12 mouse cellular contexts compared by ENCODE assay signal in genomic region chr12:85372068-85372665, GRCm38 (mm10). TPM values are rescaled to one million over a fixed set of nuclear protein-coding genes. Genes with fewer than 3 reads are reported as not detected.
DNase-seq lines count a peak whose midpoint lies in the region; ATAC-seq and TF ChIP-seq lines count a peak whose summit lies in the region.
"Had no signal": no experiment of that assay in that cellular context is flagged by ENCODE, and none has a peak within 500 bp of the region (broad histone marks: within the 10 kb centered on the region; RNA-seq: fewer than 3 reads in every experiment).

No protein-coding gene starts in this region.

- DNase-seq in liver, adult 2 months (ENCODE audit: extremely low read depth, low read depth, low spot score), result peak; percentile 31
- DNase-seq in liver, result no peak
- peak; percentile 35 for DNase-seq in naive thymus-derived CD4-positive, alpha-beta T cell, adult 2 months (ENCODE audit: low read depth)
- no peak for DNase-seq in right cerebral cortex, adult 2 months (ENCODE audit: low spot score in 2 of 2)
- DNase-seq in yolk sac, embryonic 10.5 days (ENCODE audit: low spot score), result no peak
- DNase-seq in urinary bladder, postnatal 36 days (ENCODE audit: low spot score in 2 of 2), result no peak
- DNase-seq: cerebellum, adult 9-11 months; kidney, adult 8-10 months; lung, postnatal 10 days; retina, postnatal 1 day had no signal

- H3K9ac ChIP-seq in liver, adult 2 months (ENCODE audit: low read depth, low read length), result no peak overlapping the region
- H3K9ac ChIP-seq in hindbrain, embryonic 15.5 days, result no peak overlapping the region

- no peak for TF ChIP-seq CTCF in liver, adult 2 months (IDR thresholded peaks at IDR 0.05; ENCODE audit: low read depth, low read length)
- no peak for TF ChIP-seq CTCF in bone marrow macrophage, adult 2 months (IDR thresholded peaks at IDR 0.05; ENCODE audit: low read depth, low read length)

- no peak for ATAC-seq in hindbrain, embryonic 15.5 days (ENCODE audit: low FRiP score, low read depth)

- peaks cover 45% of the 10 kb centered on the region; the same call in 1 of the 2 replicates for H3K79me2 ChIP-seq in liver, adult 2 months (ENCODE audit: control insufficient read depth, insufficient read depth, low read length)

- no peaks in the 10 kb centered on the region for H3K9me3 ChIP-seq in hindbrain, embryonic 15.5 days

- WGBS in liver, adult 2 months, result 63% methylated on average over 8 of the region's 8 CpGs
- WGBS in hindbrain, embryonic 15.5 days, result 77% methylated on average over 8 of the region's 8 CpGs

- TF ChIP-seq POLR2A in liver, adult 2 months (IDR thresholded peaks at IDR 0.05; ENCODE audit: extremely low read depth, insufficient read depth, low read length), result no peak
- TF ChIP-seq POLR2A in bone marrow macrophage, adult 2 months (IDR thresholded peaks at IDR 0.05; ENCODE audit: borderline replicate concordance, low read depth, low read length), result no peak

- H3K4me2 ChIP-seq in hindbrain, embryonic 15.5 days, result 0 out of 2 replicates have a peak overlapping the region, but pooled peaks have one; percentile 14

- peaks cover 29% of the 10 kb centered on the region for H3K4me1 ChIP-seq in liver, adult 2 months (ENCODE audit: control insufficient read depth, insufficient read depth, low read length)
- peaks cover 51% of the 10 kb centered on the region for H3K4me1 ChIP-seq in bone marrow macrophage, adult 2 months (ENCODE audit: control insufficient read depth, insufficient read depth, low read length)
- peaks cover 34% of the 10 kb centered on the region for H3K4me1 ChIP-seq in hindbrain, embryonic 15.5 days (replicated peaks)

- H3K4me3 ChIP-seq in liver, adult 2 months (ENCODE audit: insufficient read depth, low read depth, low read length), result no peak overlapping the region
- H3K4me3 ChIP-seq in bone marrow macrophage, adult 2 months (ENCODE audit: insufficient read depth, low read length), result peak overlapping the region; percentile 20; the same call in 1 of the 2 replicates
- H3K4me3 ChIP-seq in hindbrain, embryonic 15.5 days, result no peak overlapping the region

- H3K27me3 ChIP-seq in liver, adult 2 months (ENCODE audit: control insufficient read depth, insufficient read depth, low read length), result no peaks in the 10 kb centered on the region
- no peaks in the 10 kb centered on the region for H3K27me3 ChIP-seq in hindbrain, embryonic 15.5 days

- no peak overlapping the region for H3K27ac ChIP-seq in liver, adult 2 months (replicated peaks; ENCODE audit: insufficient read depth, low read depth, low read length)
- H3K27ac ChIP-seq in bone marrow macrophage, adult 2 months (ENCODE audit: insufficient read depth, low read depth, low read length), result peak overlapping the region; percentile 72
- H3K27ac ChIP-seq in hindbrain, embryonic 15.5 days (replicated peaks), result no peak overlapping the region

- no peaks in the 10 kb centered on the region for H3K36me3 ChIP-seq in liver, adult 2 months (ENCODE audit: control insufficient read depth, insufficient read depth, low read length)
- H3K36me3 ChIP-seq in hindbrain, embryonic 15.5 days, result no peaks in the 10 kb centered on the region

RNA-seq across cellular contexts. Expression of gene Tmed10, which starts 2.5 kb away (rescaled TPM):
- total RNA-seq in liver, adult 2 months (2014; rRNA removed), result 44.3 and 57.3 TPM in 2 replicates
- polyA plus RNA-seq in liver, adult 2 months (2012; rRNA removed), result 151 and 152 TPM in 2 replicates
- 291 and 303 TPM in 2 replicates for polyA plus RNA-seq in bone marrow macrophage, adult 2 months (2012; ENCODE audit: insufficient read depth, insufficient read length, missing spikeins)
- polyA plus RNA-seq in hindbrain, embryonic 15.5 days (2015; fragmentation: Nextera tagmentation; extraction: Ambion mirVana), result 186 and 195 TPM in 2 replicates

RNA-seq across cellular contexts. Expression of gene Nek9, which starts 33.0 kb away (rescaled TPM):
- 17.0 and 19.1 TPM in 2 replicates for total RNA-seq in liver, adult 2 months (2014; rRNA removed)
- polyA plus RNA-seq in liver, adult 2 months (2012; rRNA removed), result 13.7 and 14.0 TPM in 2 replicates
- polyA plus RNA-seq in bone marrow macrophage, adult 2 months (2012; ENCODE audit: insufficient read depth, insufficient read length, missing spikeins), result 46.6 and 52.4 TPM in 2 replicates
- polyA plus RNA-seq in hindbrain, embryonic 15.5 days (2015; fragmentation: Nextera tagmentation; extraction: Ambion mirVana), result 12.4 TPM in 2 replicates

Comparison
In these comparisons a context has a peak if more than half of its experiments do, and no peak if none do; other contexts are left out.
1. DNase-seq: peak in liver, adult 2 months (single experiment) and naive thymus-derived CD4-positive, alpha-beta T cell, adult 2 months (single experiment); none in liver (single experiment), right cerebral cortex, adult 2 months (0 of 2), yolk sac, embryonic 10.5 days (single experiment) and urinary bladder, postnatal 36 days (0 of 2).